Mouse (Mus musculus) intestine, postnatal 0 days (tissue): ENCODE results near the gene Usp3. TPM values are rescaled to one million over a fixed set of nuclear protein-coding genes. Genes with fewer than 3 reads are reported as not detected.

Experiments
- ATAC-seq: fragments of 200-750 bp; cut with Nextera tagmentation; 2 replicates; pipeline ENCODE4 v1.8.0; 2017; ENCODE audit warnings: mild to moderate bottlenecking, moderate TSS enrichment, moderate library complexity
- H3K27ac ChIP-seq: fragments of 300-500 bp; sonication (generic); 2 replicates; pipeline ENCODE4 v1.5.1; 2014; ENCODE audit warnings: mild to moderate bottlenecking, low read depth, low read length, moderate library complexity
- H3K27me3 ChIP-seq: fragments of 300-500 bp; sonication (generic); replicated peaks from 2 replicates; pipeline ENCODE4 v1.6.1; 2014; ENCODE audit warnings: low read length, mixed read lengths; ENCODE audit not compliant: control insufficient read depth, insufficient read depth
- H3K36me3 ChIP-seq: fragments of 300-500 bp; sonication (generic); 2 replicates; pipeline ENCODE4 v1.6.1; 2014; ENCODE audit warnings: mild to moderate bottlenecking, moderate library complexity; ENCODE audit not compliant: control insufficient read depth, insufficient read depth
- H3K4me1 ChIP-seq: fragments of 300-500 bp; sonication (generic); replicated peaks from 2 replicates; pipeline ENCODE4 v1.6.1; 2014; ENCODE audit warnings: antibody characterized with exemption, low read length, mixed read lengths; ENCODE audit not compliant: control insufficient read depth, insufficient read depth
- H3K4me2 ChIP-seq: fragments of 300-500 bp; sonication (generic); replicated peaks from 2 replicates; pipeline ENCODE4 v1.6.1; 2014; ENCODE audit warnings: low read depth, mild to moderate bottlenecking, moderate library complexity
- H3K4me3 ChIP-seq: fragments of 300-500 bp; sonication (generic); 2 replicates; pipeline ENCODE4 v1.5.1; 2014; ENCODE audit warnings: low read depth, low read length
- H3K9ac ChIP-seq: fragments of 300-500 bp; sonication (generic); 2 replicates; pipeline ENCODE4 v1.6.1; 2014; ENCODE audit warnings: mild to moderate bottlenecking, low read depth, low read length
- H3K9me3 ChIP-seq: fragments of 300-500 bp; sonication (generic); 2 replicates; pipeline ENCODE4 v1.6.1; 2016; ENCODE audit warnings: mixed run types; ENCODE audit not compliant: control insufficient read depth
- CTCF ChIP-seq: sonication (generic); IDR thresholded peaks from 2 replicates; pipeline ENCODE4 v1.5.1; 2016; ENCODE audit warnings: low read depth, mild to moderate bottlenecking, control low read depth, antibody characterized with exemption, moderate library complexity
- WGBS: fragments of 180-500 bp; shearing (Covaris S2); extraction: QIAGEN DNeasy Blood & Tissue Kit; methylation state at CpG from one replicate; pipeline ENCODE4 v1.1.7; 2014; 5-methylcytosine and 5-hydroxymethylcytosine counted together
- polyA plus RNA-seq: library from polyadenylated mRNA; unstranded; fragments of >200 nt; fragmentation: Nextera tagmentation; extraction: Ambion mirVana; gene quantifications from 2 replicates; pipeline ENCODE4 v1.2.1, GENCODE M21; 2015

Gene Usp3
- polyA plus RNA-seq, 1 experiment from 2014 or later: 63.5 TPM

DNA sequence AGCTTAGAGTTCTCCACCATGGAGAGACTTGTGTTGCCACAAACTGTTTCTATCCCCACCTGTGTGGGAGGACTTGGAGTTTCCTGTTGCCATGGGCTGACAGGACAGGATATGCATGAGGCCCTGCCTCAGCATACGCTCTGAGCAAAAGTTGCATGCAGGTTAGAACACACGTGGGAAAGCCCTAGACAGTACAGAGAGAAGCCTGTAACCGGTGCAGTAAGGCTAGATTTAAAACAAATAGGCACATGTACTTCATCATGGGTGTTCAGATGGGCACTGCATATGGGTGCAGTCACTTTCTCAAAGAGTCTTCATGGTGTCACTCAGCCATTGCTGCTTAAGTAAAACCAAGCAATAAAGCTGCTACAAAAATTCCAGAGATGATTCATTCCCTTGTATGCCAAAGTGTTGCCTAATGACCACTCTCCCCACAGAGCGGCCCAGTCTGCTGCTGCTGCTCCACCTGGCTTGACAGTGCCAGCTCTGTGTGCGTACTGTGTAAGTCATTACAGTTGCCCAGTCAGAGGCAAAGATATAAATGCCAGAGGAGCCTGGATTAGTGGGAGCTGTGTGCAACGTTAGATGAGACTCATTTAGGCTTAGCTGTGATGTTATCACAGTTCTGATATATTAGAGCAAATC, 76.5 kb downstream of the Usp3 start:
- Histone ChIP-seq H3K9ac (no peak overlapping the region), H3K4me3 (no peak overlapping the region), H3K9me3 (no peaks in the 10 kb centered on the region), H3K36me3 (peaks cover 47% of the 10 kb centered on the region), H3K4me1 (peaks cover 12% of the 10 kb centered on the region; the same call in 1 of the 2 replicates), H3K27me3 (no peaks in the 10 kb centered on the region), H3K27ac (0 out of 2 replicates have a peak overlapping the region, but pooled peaks have one; percentile 7), H3K4me2 (no peak overlapping the region)
- TF ChIP-seq CTCF: no peak
- 78% methylated on average over 6 of the region's 6 CpGs for WGBS
- ATAC-seq: no peak

DNA sequence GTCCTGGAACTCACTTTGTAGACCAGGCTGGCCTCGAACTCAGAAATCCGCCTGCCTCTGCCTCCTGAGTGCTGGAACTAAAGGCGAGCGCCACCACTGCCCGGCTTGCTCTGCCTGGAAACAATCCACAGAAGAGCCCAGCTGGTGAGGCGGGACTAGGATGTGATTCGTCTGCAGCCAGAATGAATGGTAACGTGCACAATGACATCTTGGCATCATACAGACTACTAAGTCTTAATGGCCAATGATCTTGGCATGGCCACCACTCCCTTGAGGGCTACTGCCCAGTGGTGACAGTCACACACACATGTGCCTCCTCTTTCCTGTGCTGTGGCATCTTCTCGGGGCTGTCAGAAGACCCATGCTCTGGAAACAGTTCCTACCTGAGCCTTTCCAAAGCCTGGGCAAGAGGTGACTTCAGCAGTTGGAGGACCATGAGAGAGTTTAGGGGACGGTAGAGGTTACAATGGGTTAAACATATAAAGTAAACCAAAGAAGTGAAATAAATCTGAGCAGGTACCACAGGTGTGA, 77.2 kb downstream of the Usp3 start:
- no peak for TF ChIP-seq CTCF
- Histone ChIP-seq H3K4me3 (no peak overlapping the region), H3K36me3 (peaks cover 47% of the 10 kb centered on the region), H3K27me3 (no peaks in the 10 kb centered on the region), H3K27ac (0 out of 2 replicates have a peak overlapping the region, but pooled peaks have one; percentile 7), H3K9me3 (no peaks in the 10 kb centered on the region), H3K4me2 (no peak overlapping the region), H3K4me1 (peaks cover 12% of the 10 kb centered on the region; the same call in 1 of the 2 replicates), H3K9ac (no peak overlapping the region)
- no peak for ATAC-seq
- WGBS: 88% methylated on average over 10 of the region's 10 CpGs

DNA sequence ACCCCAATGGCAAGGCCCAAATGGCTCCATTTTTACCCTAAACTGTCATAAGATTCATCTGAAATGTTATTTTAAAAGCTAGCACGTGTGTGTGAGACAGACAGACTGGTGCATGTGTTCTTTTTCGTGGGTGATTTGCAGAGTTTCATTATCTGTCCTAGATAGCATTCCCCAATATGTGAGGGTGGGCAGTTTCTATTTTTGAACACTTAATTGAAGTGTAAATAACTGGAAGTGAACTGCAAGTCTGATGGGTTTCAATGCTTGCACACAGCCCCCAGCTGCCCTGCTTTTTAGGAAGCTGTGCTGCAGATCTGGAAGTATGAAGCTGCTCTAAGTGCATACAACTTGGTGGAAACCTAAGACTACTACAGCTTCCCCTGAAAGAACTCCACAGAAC, 77.8 kb downstream of the Usp3 start:
- no peaks in the 10 kb centered on the region for H3K9me3 ChIP-seq
- no peak for ATAC-seq
- H3K4me2 ChIP-seq: no peak overlapping the region
- no peak for TF ChIP-seq CTCF
- peak overlapping the region; percentile 55 for H3K27ac ChIP-seq
- no peak overlapping the region for H3K9ac ChIP-seq
- WGBS: 33% methylated on average over 2 of the region's 2 CpGs
- H3K36me3 ChIP-seq: peaks cover 43% of the 10 kb centered on the region
- peaks cover 12% of the 10 kb centered on the region; the same call in 1 of the 2 replicates for H3K4me1 ChIP-seq
- H3K27me3 ChIP-seq: no peaks in the 10 kb centered on the region
- no peak overlapping the region for H3K4me3 ChIP-seq

DNA sequence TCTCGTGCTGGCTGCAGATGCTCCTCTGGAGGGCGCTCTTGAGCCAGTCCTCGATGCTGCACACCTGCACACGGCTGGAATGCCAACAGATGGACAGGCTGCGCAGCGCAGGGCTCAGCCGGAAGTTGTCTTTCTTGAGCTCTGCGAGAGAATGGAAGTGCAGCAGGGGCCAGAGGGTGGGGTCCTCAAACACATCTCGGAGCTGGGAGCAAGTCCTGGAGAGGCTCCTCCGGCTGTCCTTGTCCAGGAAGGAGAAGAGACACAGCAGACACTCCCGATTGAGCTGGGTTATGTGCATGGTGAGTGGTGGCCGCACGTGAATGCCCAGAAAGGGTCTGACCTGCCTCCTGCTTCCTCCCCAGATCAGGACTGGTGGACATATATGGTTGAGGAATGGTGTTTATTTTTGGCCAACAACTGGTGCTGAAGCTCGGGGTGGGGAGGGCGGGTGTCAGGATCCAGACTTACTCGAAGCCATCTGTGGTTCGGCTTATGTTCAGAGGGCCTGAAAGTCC, 78.6 kb downstream of the Usp3 start, which contains the start of gene Fbxl22:
TSS of gene Fbxl22 (minus strand) at position 338 of the 515 bp plus-strand sequence.
- ATAC-seq: peak; percentile 59
- Histone ChIP-seq H3K4me3 (no peak within 1 kb of the TSS; the same call in 1 of the 2 replicates), H3K36me3 (peaks cover 36% of the 10 kb centered on the region), H3K27me3 (no peaks in the 10 kb centered on the region), H3K4me1 (peaks cover 12% of the 10 kb centered on the region; the same call in 1 of the 2 replicates), H3K9ac (no peak within 1 kb of the TSS), H3K27ac (peak within 1 kb of the TSS; percentile 55), H3K9me3 (no peaks in the 10 kb centered on the region), H3K4me2 (peak within 1 kb of the TSS; percentile 49)
- peak; percentile 99 for TF ChIP-seq CTCF
- WGBS: 21% methylated on average over 17 of the region's 17 CpGs

DNA sequence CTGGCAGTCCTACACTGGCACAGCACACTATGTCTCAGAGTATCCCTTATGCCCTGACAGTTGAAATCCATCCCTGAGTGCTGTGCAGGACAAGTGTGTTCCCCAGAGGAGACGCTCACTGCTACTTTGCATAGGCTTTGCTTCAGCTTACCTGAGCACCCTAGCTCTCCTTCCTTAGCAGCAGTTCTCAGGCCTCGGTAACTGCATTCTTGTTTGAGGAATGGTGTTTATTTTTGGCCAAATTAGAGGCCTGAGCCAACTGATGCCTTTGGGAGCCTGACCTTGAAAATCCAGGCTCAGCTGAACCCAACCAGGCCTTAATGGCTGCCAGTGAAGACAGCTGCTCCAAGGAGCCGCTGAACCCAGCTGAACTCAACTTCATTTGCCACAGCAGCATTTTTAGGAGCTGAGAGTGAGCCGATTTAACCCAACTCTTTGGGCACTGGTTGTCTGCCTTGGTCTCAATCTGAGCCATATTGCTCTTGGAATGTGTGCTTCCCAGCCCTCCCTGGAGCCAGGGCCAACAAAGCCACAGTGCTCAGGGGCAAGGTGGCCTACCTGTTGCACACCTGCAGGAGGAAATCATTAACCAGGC, 79.2 kb downstream of the Usp3 start:
- WGBS: 46% methylated on average over 4 of the region's 4 CpGs
- Histone ChIP-seq H3K4me3 (no peak overlapping the region; the same call in 1 of the 2 replicates), H3K27ac (peak overlapping the region; percentile 55), H3K9me3 (no peaks in the 10 kb centered on the region), H3K27me3 (no peaks in the 10 kb centered on the region), H3K36me3 (peaks cover 36% of the 10 kb centered on the region), H3K4me1 (peaks cover 12% of the 10 kb centered on the region; the same call in 1 of the 2 replicates), H3K9ac (no peak overlapping the region), H3K4me2 (peak overlapping the region; percentile 49)
- TF ChIP-seq CTCF: no peak
- ATAC-seq: no peak

DNA sequence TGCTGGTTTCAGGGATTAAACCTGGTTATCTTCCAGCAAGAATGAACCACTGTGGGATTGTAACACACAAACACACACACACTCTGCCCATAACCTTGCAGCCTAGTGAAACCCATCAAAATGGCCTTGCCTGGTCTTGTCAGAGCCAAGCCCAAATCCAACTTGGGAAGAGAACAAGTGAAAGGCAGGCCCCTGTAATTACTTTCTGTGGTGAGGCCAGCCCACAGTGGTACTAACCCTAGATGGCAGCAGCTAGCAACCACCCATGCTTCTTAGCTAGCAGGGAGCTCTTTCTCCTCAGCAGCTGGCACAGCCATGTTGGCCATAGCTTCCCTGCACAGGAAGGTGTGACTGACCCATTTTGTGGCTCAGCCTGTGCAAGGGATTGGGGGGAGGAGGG, 79.8 kb downstream of the Usp3 start:
- H3K9ac ChIP-seq: no peak overlapping the region
- no peaks in the 10 kb centered on the region for H3K9me3 ChIP-seq
- peak; percentile 63 for TF ChIP-seq CTCF
- H3K4me1 ChIP-seq: peaks cover 12% of the 10 kb centered on the region; the same call in 1 of the 2 replicates
- peak overlapping the region; percentile 55; the same call in 1 of the 2 replicates for H3K27ac ChIP-seq
- H3K27me3 ChIP-seq: no peaks in the 10 kb centered on the region
- peak overlapping the region; percentile 96 for H3K4me2 ChIP-seq
- ATAC-seq: no peak
- no peak overlapping the region for H3K4me3 ChIP-seq
- H3K36me3 ChIP-seq: peaks cover 34% of the 10 kb centered on the region
